Comparison of ENCODE assay signal across 10 mouse cellular contexts in the genomic region with DNA sequence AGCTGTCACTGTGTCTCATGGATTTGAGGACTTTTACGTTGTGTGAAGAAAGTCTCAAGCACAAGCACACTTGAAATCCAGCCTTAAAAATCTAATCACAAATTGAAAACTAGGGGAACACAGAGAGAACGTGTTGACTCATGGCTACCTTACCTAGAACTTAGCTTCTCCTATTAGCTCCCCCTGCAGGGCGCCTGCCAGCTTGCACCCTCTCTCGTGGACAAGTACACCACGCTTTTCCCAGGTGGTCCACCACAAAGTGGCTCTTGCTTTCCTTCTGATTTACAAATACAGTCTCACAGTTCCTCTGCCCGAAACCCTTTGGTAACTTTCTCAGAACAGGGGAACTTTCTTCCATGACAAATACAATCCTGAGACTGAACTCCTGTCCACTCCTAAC.
DNase-seq lines count a peak whose midpoint lies in the region; ATAC-seq and TF ChIP-seq lines count a peak whose summit lies in the region.
"Had no signal": no experiment of that assay in that cellular context is flagged by ENCODE, and none has a peak within 500 bp of the region (broad histone marks: within the 10 kb centered on the region; RNA-seq: fewer than 3 reads in every experiment).

No protein-coding gene starts in this region.

- 0 out of 2 replicates have a peak, but pooled peaks have one; percentile 17 for TF ChIP-seq CTCF in forebrain, postnatal 0 days (IDR thresholded peaks at IDR 0.05; ENCODE audit: low read depth)
- peak; percentile 22; the same call in 1 of the 2 replicates for TF ChIP-seq CTCF in midbrain, postnatal 0 days (IDR thresholded peaks at IDR 0.05)

- no peak overlapping the region for H3K27ac ChIP-seq in forebrain, postnatal 0 days (ENCODE audit: low read depth, low read length)
- H3K27ac ChIP-seq in forebrain, embryonic 16.5 days (ENCODE audit: low read length), result no peak overlapping the region
- H3K27ac ChIP-seq in midbrain, postnatal 0 days (ENCODE audit: low read depth, low read length), result no peak overlapping the region
- H3K27ac ChIP-seq in midbrain, embryonic 14.5 days (replicated peaks; ENCODE audit: low read depth, low read length), result no peak overlapping the region
- H3K27ac ChIP-seq in midbrain, embryonic 11.5 days (ENCODE audit: low read depth, low read length), result no peak overlapping the region
- H3K27ac ChIP-seq: embryonic facial prominence, embryonic 12.5 days; midbrain, embryonic 12.5 days had no signal

- no peaks in the 10 kb centered on the region for H3K4me1 ChIP-seq in forebrain, postnatal 0 days (ENCODE audit: insufficient read depth)
- no peaks in the 10 kb centered on the region for H3K4me1 ChIP-seq in forebrain, embryonic 16.5 days (replicated peaks; ENCODE audit: control insufficient read depth, insufficient read depth, low read length)
- H3K4me1 ChIP-seq in midbrain, postnatal 0 days (ENCODE audit: insufficient read depth, low read length), result no peaks in the 10 kb centered on the region
- H3K4me1 ChIP-seq in midbrain, embryonic 14.5 days (ENCODE audit: control insufficient read depth, insufficient read depth, low read length), result no peaks in the 10 kb centered on the region
- H3K4me1 ChIP-seq in midbrain, embryonic 11.5 days (ENCODE audit: control insufficient read depth, insufficient read depth, low read length), result no peaks in the 10 kb centered on the region
- H3K4me1 ChIP-seq: embryonic facial prominence, embryonic 12.5 days; midbrain, embryonic 12.5 days had no signal

- H3K4me2 ChIP-seq in forebrain, postnatal 0 days (ENCODE audit: low read depth), result no peak overlapping the region
- H3K4me2 ChIP-seq in forebrain, embryonic 16.5 days (ENCODE audit: low read length), result no peak overlapping the region
- no peak overlapping the region for H3K4me2 ChIP-seq in midbrain, postnatal 0 days (ENCODE audit: low read depth, low read length, poor library complexity, severe bottlenecking)
- no peak overlapping the region for H3K4me2 ChIP-seq in midbrain, embryonic 14.5 days (ENCODE audit: low read length)
- H3K4me2 ChIP-seq in midbrain, embryonic 11.5 days, result no peak overlapping the region
- H3K4me2 ChIP-seq: embryonic facial prominence, embryonic 12.5 days; midbrain, embryonic 12.5 days had no signal

- DNase-seq in forebrain, postnatal 0 days, result no peak
- no peak for DNase-seq in midbrain, postnatal 0 days (ENCODE audit: low spot score)
- DNase-seq in midbrain, embryonic 14.5 days, result no peak
- DNase-seq in c-Kit-positive CD71-negative TER-119-negative erythroid progenitor cells, embryonic 14.5 days (ENCODE audit: low read depth), result peak; percentile 3
- peak; percentile 82 for DNase-seq in thymus, postnatal 4 days
- DNase-seq in heart, adult 8-10 months (ENCODE audit: low spot score), result no peak
- DNase-seq in midbrain, embryonic 11.5 days (ENCODE audit: low spot score, missing footprints), result no peak

- no peaks in the 10 kb centered on the region for H3K36me3 ChIP-seq in forebrain, postnatal 0 days (ENCODE audit: insufficient read depth)
- no peaks in the 10 kb centered on the region for H3K36me3 ChIP-seq in forebrain, embryonic 16.5 days (ENCODE audit: control insufficient read depth, insufficient read depth)
- H3K36me3 ChIP-seq in midbrain, postnatal 0 days (ENCODE audit: insufficient read depth, low read length), result no peaks in the 10 kb centered on the region
- H3K36me3 ChIP-seq in midbrain, embryonic 14.5 days (ENCODE audit: control insufficient read depth, insufficient read depth, low read length), result no peaks in the 10 kb centered on the region
- H3K36me3 ChIP-seq in midbrain, embryonic 11.5 days (ENCODE audit: control insufficient read depth, insufficient read depth, low read length), result no peaks in the 10 kb centered on the region
- H3K36me3 ChIP-seq: embryonic facial prominence, embryonic 12.5 days; midbrain, embryonic 12.5 days had no signal

- H3K27me3 ChIP-seq in forebrain, postnatal 0 days (ENCODE audit: insufficient read depth, low read length), result no peaks in the 10 kb centered on the region
- no peaks in the 10 kb centered on the region for H3K27me3 ChIP-seq in forebrain, embryonic 16.5 days (replicated peaks; ENCODE audit: control insufficient read depth, insufficient read depth, low read length)
- H3K27me3 ChIP-seq in midbrain, postnatal 0 days (ENCODE audit: insufficient read depth, low read length), result no peaks in the 10 kb centered on the region
- H3K27me3 ChIP-seq in midbrain, embryonic 14.5 days (ENCODE audit: control insufficient read depth, insufficient read depth, low read length), result no peaks in the 10 kb centered on the region; the same call in 1 of the 2 replicates
- no peaks in the 10 kb centered on the region for H3K27me3 ChIP-seq in midbrain, embryonic 11.5 days (ENCODE audit: control insufficient read depth, insufficient read depth, low read length)
- H3K27me3 ChIP-seq: embryonic facial prominence, embryonic 12.5 days; midbrain, embryonic 12.5 days had no signal

- no peak for ATAC-seq in forebrain, postnatal 0 days
- ATAC-seq in forebrain, embryonic 16.5 days, result no peak
- no peak for ATAC-seq in midbrain, postnatal 0 days (ENCODE audit: low FRiP score)
- ATAC-seq in midbrain, embryonic 14.5 days (ENCODE audit: low FRiP score, low TSS enrichment), result no peak
- ATAC-seq in midbrain, embryonic 11.5 days (ENCODE audit: low FRiP score), result no peak

- WGBS in forebrain, postnatal 0 days, result 66% methylated on average over 6 of the region's 6 CpGs
- WGBS in forebrain, embryonic 16.5 days, result 55% methylated on average over 6 of the region's 6 CpGs
- 68% methylated on average over 6 of the region's 6 CpGs for WGBS in midbrain, postnatal 0 days
- 63% methylated on average over 6 of the region's 6 CpGs for WGBS in midbrain, embryonic 14.5 days
- 62% methylated on average over 6 of the region's 6 CpGs for WGBS in midbrain, embryonic 11.5 days

- H3K9ac ChIP-seq in forebrain, postnatal 0 days, result no peak overlapping the region
- H3K9ac ChIP-seq in forebrain, embryonic 16.5 days (replicated peaks; ENCODE audit: low read depth, low read length), result no peak overlapping the region
- H3K9ac ChIP-seq in midbrain, postnatal 0 days (replicated peaks; ENCODE audit: low read length, poor library complexity, severe bottlenecking), result no peak overlapping the region
- no peak overlapping the region for H3K9ac ChIP-seq in midbrain, embryonic 14.5 days (replicated peaks; ENCODE audit: low read length)
- no peak overlapping the region for H3K9ac ChIP-seq in midbrain, embryonic 11.5 days (ENCODE audit: low read length)
- H3K9ac ChIP-seq: embryonic facial prominence, embryonic 12.5 days; midbrain, embryonic 12.5 days had no signal

- H3K9me3 ChIP-seq in forebrain, postnatal 0 days (ENCODE audit: low read length), result no peaks in the 10 kb centered on the region
- H3K9me3 ChIP-seq in forebrain, embryonic 16.5 days (ENCODE audit: control insufficient read depth, low read length), result no peaks in the 10 kb centered on the region
- no peaks in the 10 kb centered on the region for H3K9me3 ChIP-seq in midbrain, postnatal 0 days (ENCODE audit: low read length)
- H3K9me3 ChIP-seq in midbrain, embryonic 14.5 days (ENCODE audit: control insufficient read depth, low read length), result no peaks in the 10 kb centered on the region
- no peaks in the 10 kb centered on the region for H3K9me3 ChIP-seq in midbrain, embryonic 11.5 days (ENCODE audit: control insufficient read depth, low read length)
- H3K9me3 ChIP-seq: embryonic facial prominence, embryonic 12.5 days; midbrain, embryonic 12.5 days had no signal

- H3K4me3 ChIP-seq in forebrain, postnatal 0 days (ENCODE audit: low read depth, low read length), result no peak overlapping the region
- no peak overlapping the region for H3K4me3 ChIP-seq in forebrain, embryonic 16.5 days (replicated peaks; ENCODE audit: low read length)
- H3K4me3 ChIP-seq in midbrain, postnatal 0 days (ENCODE audit: low read depth, low read length), result no peak overlapping the region
- no peak overlapping the region for H3K4me3 ChIP-seq in midbrain, embryonic 14.5 days (replicated peaks; ENCODE audit: low read depth, low read length)
- no peak overlapping the region for H3K4me3 ChIP-seq in midbrain, embryonic 11.5 days (ENCODE audit: low read depth, low read length)
- H3K4me3 ChIP-seq: embryonic facial prominence, embryonic 12.5 days; midbrain, embryonic 12.5 days had no signal

Comparison
In these comparisons a context has a peak if more than half of its experiments do, and no peak if none do; other contexts are left out.
1. DNase-seq: peak in c-Kit-positive CD71-negative TER-119-negative erythroid progenitor cells, embryonic 14.5 days (single experiment) and thymus, postnatal 4 days (single experiment); none in forebrain, postnatal 0 days (single experiment), midbrain, postnatal 0 days (single experiment), midbrain, embryonic 14.5 days (single experiment), heart, adult 8-10 months (single experiment) and midbrain, embryonic 11.5 days (single experiment).